Comparison of ENCODE assay signal across 24 mouse cellular contexts in the genomic region with DNA sequence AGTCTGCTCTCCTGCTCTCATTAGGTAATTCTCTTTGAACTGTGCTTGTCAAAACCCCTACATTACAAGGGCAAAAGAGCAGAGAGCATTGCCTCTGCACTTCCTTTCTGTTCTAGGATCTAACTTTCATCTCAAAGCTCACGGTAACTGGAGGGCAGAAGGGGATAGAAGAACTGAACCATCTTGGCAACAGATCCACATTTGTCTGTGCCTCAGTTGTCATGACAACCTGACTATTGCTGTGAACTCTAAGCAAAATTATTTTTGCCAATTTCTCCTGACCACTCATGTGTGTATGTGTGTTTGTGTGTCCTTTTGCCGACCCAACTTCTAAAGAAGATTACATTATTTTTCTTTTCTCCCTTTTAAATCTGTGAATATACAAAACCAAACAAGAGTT.
DNase-seq lines count a peak whose midpoint lies in the region; ATAC-seq and TF ChIP-seq lines count a peak whose summit lies in the region.
"Had no signal": no experiment of that assay in that cellular context is flagged by ENCODE, and none has a peak within 500 bp of the region (broad histone marks: within the 10 kb centered on the region; RNA-seq: fewer than 3 reads in every experiment).

No protein-coding gene starts in this region.

- no peaks in the 10 kb centered on the region for H3K36me3 ChIP-seq in hindbrain, embryonic 14.5 days (replicated peaks; ENCODE audit: control insufficient read depth, insufficient read depth)
- H3K36me3 ChIP-seq in hindbrain, embryonic 16.5 days (ENCODE audit: control insufficient read depth, insufficient read depth, low read length): no peaks in the 10 kb centered on the region
- no peaks in the 10 kb centered on the region for H3K36me3 ChIP-seq in midbrain, embryonic 14.5 days (ENCODE audit: control insufficient read depth, insufficient read depth, low read length)
- H3K36me3 ChIP-seq in midbrain, embryonic 11.5 days (ENCODE audit: control insufficient read depth, insufficient read depth, low read length): no peaks in the 10 kb centered on the region
- no peaks in the 10 kb centered on the region for H3K36me3 ChIP-seq in midbrain, postnatal 0 days (ENCODE audit: insufficient read depth, low read length)
- H3K36me3 ChIP-seq: embryonic facial prominence, embryonic 12.5 days; hindbrain, embryonic 13.5 days; kidney, embryonic 15.5 days had no signal

- H3K27ac ChIP-seq in hindbrain, embryonic 14.5 days: no peak overlapping the region
- H3K27ac ChIP-seq in hindbrain, embryonic 16.5 days (ENCODE audit: low read depth, low read length): no peak overlapping the region
- no peak overlapping the region for H3K27ac ChIP-seq in midbrain, embryonic 14.5 days (replicated peaks; ENCODE audit: low read depth, low read length)
- H3K27ac ChIP-seq in midbrain, embryonic 11.5 days (ENCODE audit: low read depth, low read length): no peak overlapping the region
- no peak overlapping the region for H3K27ac ChIP-seq in midbrain, postnatal 0 days (ENCODE audit: low read depth, low read length)
- H3K27ac ChIP-seq: embryonic facial prominence, embryonic 12.5 days; gastrocnemius, adult 2 months; hindbrain, embryonic 13.5 days; kidney, embryonic 15.5 days had no signal

- no peaks in the 10 kb centered on the region for H3K9me3 ChIP-seq in hindbrain, embryonic 14.5 days (ENCODE audit: control insufficient read depth, low read length)
- no peaks in the 10 kb centered on the region for H3K9me3 ChIP-seq in hindbrain, embryonic 16.5 days (ENCODE audit: control insufficient read depth, low read length)
- no peaks in the 10 kb centered on the region for H3K9me3 ChIP-seq in midbrain, embryonic 14.5 days (ENCODE audit: control insufficient read depth, low read length)
- H3K9me3 ChIP-seq in midbrain, embryonic 11.5 days (ENCODE audit: control insufficient read depth, low read length): no peaks in the 10 kb centered on the region
- no peaks in the 10 kb centered on the region for H3K9me3 ChIP-seq in midbrain, postnatal 0 days (ENCODE audit: low read length)
- H3K9me3 ChIP-seq: embryonic facial prominence, embryonic 12.5 days; hindbrain, embryonic 13.5 days; kidney, embryonic 15.5 days had no signal

- no peak overlapping the region for H3K9ac ChIP-seq in hindbrain, embryonic 14.5 days
- no peak overlapping the region for H3K9ac ChIP-seq in hindbrain, embryonic 16.5 days (ENCODE audit: low read depth, low read length)
- H3K9ac ChIP-seq in midbrain, embryonic 14.5 days (replicated peaks; ENCODE audit: low read length): no peak overlapping the region
- H3K9ac ChIP-seq in midbrain, embryonic 11.5 days (ENCODE audit: low read length): no peak overlapping the region
- no peak overlapping the region for H3K9ac ChIP-seq in midbrain, postnatal 0 days (replicated peaks; ENCODE audit: low read length, poor library complexity, severe bottlenecking)
- H3K9ac ChIP-seq: embryonic facial prominence, embryonic 12.5 days; hindbrain, embryonic 13.5 days; kidney, embryonic 15.5 days had no signal

- no peaks in the 10 kb centered on the region for H3K27me3 ChIP-seq in hindbrain, embryonic 14.5 days (ENCODE audit: control insufficient read depth, insufficient read depth, low read length)
- H3K27me3 ChIP-seq in hindbrain, embryonic 16.5 days (replicated peaks; ENCODE audit: control insufficient read depth, insufficient read depth, low read length): no peaks in the 10 kb centered on the region
- no peaks in the 10 kb centered on the region for H3K27me3 ChIP-seq in midbrain, embryonic 14.5 days (ENCODE audit: control insufficient read depth, insufficient read depth, low read length)
- H3K27me3 ChIP-seq in midbrain, embryonic 11.5 days (ENCODE audit: control insufficient read depth, insufficient read depth, low read length): no peaks in the 10 kb centered on the region
- H3K27me3 ChIP-seq in midbrain, postnatal 0 days (ENCODE audit: insufficient read depth, low read length): no peaks in the 10 kb centered on the region
- H3K27me3 ChIP-seq: CH12.LX; embryonic facial prominence, embryonic 12.5 days; hindbrain, embryonic 13.5 days; kidney, embryonic 15.5 days had no signal

- 52% methylated on average over 2 of the region's 2 CpGs for WGBS in hindbrain, embryonic 14.5 days
- 57% methylated on average over 2 of the region's 2 CpGs for WGBS in hindbrain, embryonic 16.5 days
- WGBS in midbrain, embryonic 14.5 days: 32% methylated on average over 2 of the region's 2 CpGs
- WGBS in midbrain, embryonic 11.5 days: 56% methylated on average over 2 of the region's 2 CpGs
- 36% methylated on average over 2 of the region's 2 CpGs for WGBS in midbrain, postnatal 0 days

- no peaks in the 10 kb centered on the region for H3K4me1 ChIP-seq in hindbrain, embryonic 14.5 days (replicated peaks; ENCODE audit: control insufficient read depth, insufficient read depth, low read length)
- no peaks in the 10 kb centered on the region for H3K4me1 ChIP-seq in hindbrain, embryonic 16.5 days (ENCODE audit: control insufficient read depth, insufficient read depth, low read depth, low read length)
- H3K4me1 ChIP-seq in midbrain, embryonic 14.5 days (ENCODE audit: control insufficient read depth, insufficient read depth, low read length): no peaks in the 10 kb centered on the region
- H3K4me1 ChIP-seq in midbrain, embryonic 11.5 days (ENCODE audit: control insufficient read depth, insufficient read depth, low read length): no peaks in the 10 kb centered on the region
- H3K4me1 ChIP-seq in midbrain, postnatal 0 days (ENCODE audit: insufficient read depth, low read length): no peaks in the 10 kb centered on the region
- H3K4me1 ChIP-seq: embryonic facial prominence, embryonic 12.5 days; hindbrain, embryonic 13.5 days; kidney, embryonic 15.5 days had no signal

- no peak overlapping the region for H3K4me2 ChIP-seq in hindbrain, embryonic 14.5 days (replicated peaks)
- no peak overlapping the region for H3K4me2 ChIP-seq in hindbrain, embryonic 16.5 days (ENCODE audit: low read length)
- H3K4me2 ChIP-seq in midbrain, embryonic 14.5 days (ENCODE audit: low read length): no peak overlapping the region
- H3K4me2 ChIP-seq in midbrain, embryonic 11.5 days: no peak overlapping the region
- no peak overlapping the region for H3K4me2 ChIP-seq in midbrain, postnatal 0 days (ENCODE audit: low read depth, low read length, poor library complexity, severe bottlenecking)
- H3K4me2 ChIP-seq: embryonic facial prominence, embryonic 12.5 days; hindbrain, embryonic 13.5 days; kidney, embryonic 15.5 days had no signal

- TF ChIP-seq CTCF in midbrain, postnatal 0 days (IDR thresholded peaks at IDR 0.05): no peak

- ATAC-seq in hindbrain, embryonic 14.5 days (ENCODE audit: low FRiP score): no peak
- no peak for ATAC-seq in hindbrain, embryonic 16.5 days
- ATAC-seq in midbrain, embryonic 14.5 days (ENCODE audit: low FRiP score, low TSS enrichment): no peak
- no peak for ATAC-seq in midbrain, embryonic 11.5 days (ENCODE audit: low FRiP score)
- ATAC-seq in midbrain, postnatal 0 days (ENCODE audit: low FRiP score): no peak
- ATAC-seq: forebrain, embryonic 16.5 days; inflammation-experienced regulatory T-cells, adult 6 months; intestine, postnatal 0 days had no signal

- no peak overlapping the region for H3K4me3 ChIP-seq in hindbrain, embryonic 14.5 days (replicated peaks; ENCODE audit: low read length)
- no peak overlapping the region for H3K4me3 ChIP-seq in hindbrain, embryonic 16.5 days (ENCODE audit: low read length)
- no peak overlapping the region for H3K4me3 ChIP-seq in midbrain, embryonic 14.5 days (replicated peaks; ENCODE audit: low read depth, low read length)
- H3K4me3 ChIP-seq in midbrain, embryonic 11.5 days (ENCODE audit: low read depth, low read length): no peak overlapping the region
- no peak overlapping the region for H3K4me3 ChIP-seq in midbrain, postnatal 0 days (ENCODE audit: low read depth, low read length)
- H3K4me3 ChIP-seq: embryonic facial prominence, embryonic 12.5 days; gastrocnemius, adult 2 months; hindbrain, embryonic 13.5 days; kidney, embryonic 15.5 days had no signal

- peak; percentile 3 to 14 for DNase-seq in cerebellum, postnatal 14 days
- no peak for DNase-seq in cerebellum, adult 11 months
- peak; percentile 32 for DNase-seq in hindbrain, embryonic 14.5 days (ENCODE audit: low spot score)
- DNase-seq in midbrain, embryonic 14.5 days: peak; percentile 46
- DNase-seq in midbrain, embryonic 11.5 days (ENCODE audit: low spot score, missing footprints): no peak
- DNase-seq in midbrain, postnatal 0 days (ENCODE audit: low spot score): peak; percentile 51
- DNase-seq in c-Kit-positive CD71-positive TER-119-positive erythroid progenitor cells, embryonic 14.5 days (ENCODE audit: low spot score): no peak
- DNase-seq: adrenal gland, adult 8-10 months; adrenal gland, postnatal 36 days; cerebellum, adult 18-20 months; cerebellum, adult 9-11 months; gastrocnemius, adult 2 months; gastrocnemius, postnatal 36 days; heart, adult 11 months; heart, postnatal 10 days; heart, postnatal 4 days had no signal

Comparison
In these comparisons a context has a peak if more than half of its experiments do, and no peak if none do; other contexts are left out.
1. DNase-seq: peak in cerebellum, postnatal 14 days (2 of 2), hindbrain, embryonic 14.5 days (single experiment), midbrain, embryonic 14.5 days (single experiment) and midbrain, postnatal 0 days (single experiment); none in cerebellum, adult 11 months (single experiment), midbrain, embryonic 11.5 days (single experiment) and c-Kit-positive CD71-positive TER-119-positive erythroid progenitor cells, embryonic 14.5 days (single experiment).